Mouse (Mus musculus): ENCODE data around the gene Prdx6b.

Gene Prdx6b

DNA sequence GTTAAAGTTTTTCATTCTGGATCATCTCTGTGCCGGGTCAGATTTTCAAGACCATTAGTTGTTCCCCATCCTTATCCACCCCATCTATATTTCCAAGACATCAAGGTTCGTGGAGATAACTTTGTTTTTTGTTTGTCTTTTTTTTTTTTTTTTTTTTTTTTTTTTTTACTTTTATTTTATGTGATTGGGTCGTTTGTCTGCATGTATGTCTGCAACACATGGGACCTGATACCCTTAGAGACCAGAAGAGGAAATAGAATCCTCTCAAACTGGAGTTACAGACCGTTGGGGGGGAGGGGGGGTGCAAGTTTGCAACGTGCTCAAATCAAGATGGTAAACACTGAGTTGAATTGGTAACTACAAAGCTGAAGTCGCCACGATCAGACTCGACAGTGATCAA lies at the start of gene Prdx6b:
Gene Prdx6b, plus strand, starts transcription at position 301 of the 400 bp plus-strand sequence.
- DNase-seq (ENCODE audit: low read depth, low spot score) = no peak

DNA sequence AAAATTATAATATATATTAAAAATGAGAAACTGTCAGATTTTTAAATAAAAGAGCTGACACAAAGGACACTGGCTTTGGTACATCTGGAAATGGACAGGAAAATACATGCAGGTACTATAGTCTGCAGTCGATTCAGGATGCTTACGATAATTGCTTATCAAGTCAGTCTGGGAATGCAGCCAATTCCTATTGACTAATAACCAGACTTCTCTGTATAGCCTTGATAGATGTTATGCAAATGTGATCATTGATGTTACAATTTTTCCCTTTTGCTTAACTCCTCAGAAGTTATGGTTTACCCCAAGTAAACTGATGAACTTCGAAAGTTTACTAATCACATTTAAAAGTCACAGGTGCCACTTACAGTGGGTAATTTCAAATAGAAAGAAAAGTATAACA lies 44.8 kb upstream of the Prdx6b start:
- no peak for DNase-seq (ENCODE audit: low read depth, low spot score)

DNA sequence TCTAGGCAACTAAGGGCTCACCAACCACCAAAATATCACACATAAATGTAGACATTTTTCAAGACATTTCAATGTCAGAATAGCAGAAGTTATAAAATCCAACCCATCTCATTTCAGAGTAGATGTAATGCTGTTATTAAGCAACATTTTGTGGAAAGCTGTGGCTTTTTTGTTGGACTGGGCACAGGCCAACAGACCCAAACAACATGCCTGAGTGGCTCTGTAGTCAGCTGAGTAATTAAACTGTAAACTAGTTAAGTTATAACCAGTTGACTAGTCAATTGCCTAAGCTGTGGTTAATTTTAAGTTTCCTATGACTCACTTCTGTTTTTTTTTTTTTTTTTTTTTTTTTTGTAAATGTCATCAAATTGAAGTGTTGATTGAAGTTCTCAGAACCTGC lies 44.4 kb upstream of the Prdx6b start:
- DNase-seq (ENCODE audit: low read depth, low spot score) = peak; percentile 5

DNA sequence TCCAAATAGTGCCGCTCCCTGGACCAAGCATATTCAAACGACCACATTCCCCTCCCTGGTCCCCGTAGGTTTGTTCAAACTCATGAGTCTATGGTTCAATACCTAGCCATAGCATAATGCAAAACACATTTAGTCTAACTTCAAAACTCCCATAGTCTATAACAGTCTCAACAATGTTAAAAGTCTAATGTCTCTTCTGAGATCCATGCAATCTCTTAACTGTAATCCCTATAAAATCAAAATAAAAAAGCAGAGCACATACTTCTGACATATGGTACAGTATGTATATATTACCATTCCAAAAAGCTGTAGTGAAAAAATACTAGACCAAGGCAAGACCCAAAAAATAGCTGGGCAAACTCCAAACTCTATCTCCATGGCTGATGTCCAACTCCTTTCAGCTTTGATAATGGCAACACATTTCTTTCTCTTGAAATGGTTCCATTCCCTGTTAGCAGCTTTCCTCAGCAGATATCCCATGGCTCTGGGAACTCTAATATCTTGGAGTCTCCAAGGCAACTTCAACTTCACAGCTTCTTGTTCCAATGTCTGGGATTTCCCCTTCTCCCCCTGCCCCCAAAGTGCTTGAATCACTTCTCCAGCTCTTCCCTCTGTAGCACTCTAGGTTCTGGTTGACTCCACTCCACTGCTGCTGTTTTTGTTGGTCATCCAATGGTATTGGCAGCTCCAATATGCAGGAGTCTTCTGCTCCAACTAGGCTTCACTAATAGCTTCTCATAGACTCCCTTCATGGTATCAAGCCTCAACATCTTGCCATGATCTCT lies 32.2 kb upstream of the Prdx6b start:
- DNase-seq (ENCODE audit: low read depth, low spot score) = no peak

- peak; percentile 89 for DNase-seq (ENCODE audit: low read depth, low spot score)
These were observed 25.4 kb upstream of the Prdx6b start for GRCm38 (mm10) chr2:80266894-80267293.

- DNase-seq (ENCODE audit: low read depth, low spot score) = peak; percentile 68
These were observed 24.2 kb upstream of the Prdx6b start for GRCm38 (mm10) chr2:80268053-80268452.

DNA sequence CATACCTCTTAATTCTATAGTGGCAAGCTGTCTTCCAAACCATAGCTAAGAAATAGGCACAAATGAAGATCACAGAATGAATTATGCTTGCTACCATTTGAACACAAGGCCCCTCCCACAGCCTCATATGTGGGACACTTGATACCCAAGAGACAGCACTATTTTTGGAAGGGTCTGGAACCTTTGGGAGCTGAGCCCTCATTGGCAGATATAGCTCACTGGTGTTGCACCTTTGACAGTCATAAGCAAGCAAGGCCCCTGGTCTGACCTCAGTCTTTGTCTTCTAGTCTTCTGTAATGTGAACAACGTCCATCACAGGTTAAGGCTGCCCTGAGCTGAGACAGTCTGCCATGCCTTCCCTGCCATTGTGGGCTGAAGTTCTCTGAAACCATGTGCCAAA lies 20.8 kb upstream of the Prdx6b start:
- no peak for DNase-seq (ENCODE audit: low read depth, low spot score)

DNA sequence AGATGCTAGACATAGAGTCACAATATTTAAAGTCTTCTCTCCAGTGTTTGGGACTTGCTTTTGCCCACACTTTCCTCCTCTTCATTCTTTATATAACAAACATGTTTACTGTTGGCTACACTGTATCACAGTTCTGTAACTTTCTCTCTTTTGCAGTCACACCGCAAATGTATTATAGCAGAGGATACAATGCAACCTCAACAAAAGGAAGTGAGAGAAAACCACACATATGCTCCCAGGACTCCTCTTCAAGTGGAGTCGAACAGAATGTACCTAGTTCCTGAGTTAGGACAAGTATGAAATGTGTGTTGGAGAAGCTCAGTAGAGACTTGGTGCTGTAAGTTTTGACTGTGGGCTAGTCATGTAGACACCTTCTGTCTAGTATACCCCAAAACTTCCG lies 19.2 kb upstream of the Prdx6b start:
- DNase-seq (ENCODE audit: low read depth, low spot score) = no peak

GRCm38 (mm10) chr2:80273763-80274162 lies 18.5 kb upstream of the Prdx6b start:
- DNase-seq (ENCODE audit: low read depth, low spot score) = peak; percentile 12

- peak; percentile 35 for DNase-seq (ENCODE audit: low read depth, low spot score)
These were observed 17.1 kb upstream of the Prdx6b start for GRCm38 (mm10) chr2:80275136-80275535.

GRCm38 (mm10) chr2:80282214-80282613 lies 10.1 kb upstream of the Prdx6b start:
- peak; percentile 16 for DNase-seq (ENCODE audit: low read depth, low spot score)

DNA sequence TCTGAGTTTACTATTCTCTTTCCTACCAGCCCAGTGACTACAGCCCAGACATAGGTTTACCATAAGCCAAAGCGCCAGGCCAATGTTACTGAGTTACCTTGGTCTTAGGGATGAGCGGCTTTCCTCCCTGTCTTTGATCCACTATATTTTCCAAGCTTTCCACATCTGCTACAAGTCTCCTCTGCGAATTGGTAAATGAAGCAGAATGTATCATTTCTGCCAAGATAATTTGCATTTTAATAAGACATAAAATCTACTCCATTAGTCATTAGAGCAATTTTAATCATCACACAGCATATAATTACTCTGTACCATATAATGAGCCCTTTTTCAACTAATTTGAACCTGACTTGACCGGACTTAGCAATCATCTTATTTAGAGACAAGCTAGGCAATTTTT lies 5.9 kb upstream of the Prdx6b start:
- DNase-seq (ENCODE audit: low read depth, low spot score) = no peak

DNA sequence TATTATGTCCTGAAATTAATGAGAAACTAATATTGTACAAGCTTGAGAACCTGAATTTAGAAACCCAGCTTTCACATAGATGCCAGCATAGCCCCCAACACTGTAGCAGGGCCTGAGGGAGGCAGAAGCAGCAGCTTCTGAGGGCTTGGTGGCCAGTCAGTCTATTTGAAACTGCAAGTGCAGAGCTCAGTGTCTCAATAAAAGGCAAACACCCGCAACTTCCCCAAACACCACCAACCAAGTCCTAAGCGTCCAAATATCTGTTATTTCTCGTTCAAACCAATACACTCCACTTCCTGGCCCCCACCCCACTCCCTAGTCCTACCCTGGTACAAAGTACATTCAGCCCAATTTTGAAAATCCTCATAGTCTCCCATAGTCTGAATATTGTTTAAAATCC lies 6.1 kb downstream of the Prdx6b start:
- DNase-seq (ENCODE audit: low read depth, low spot score) = peak; percentile 79

GRCm38 (mm10) chr2:80300806-80301205 lies 8.5 kb downstream of the Prdx6b start:
- DNase-seq (ENCODE audit: low read depth, low spot score) = no peak

- DNase-seq (ENCODE audit: low read depth, low spot score) = no peak
These were observed 11.7 kb downstream of the Prdx6b start for GRCm38 (mm10) chr2:80303957-80304356.

DNA sequence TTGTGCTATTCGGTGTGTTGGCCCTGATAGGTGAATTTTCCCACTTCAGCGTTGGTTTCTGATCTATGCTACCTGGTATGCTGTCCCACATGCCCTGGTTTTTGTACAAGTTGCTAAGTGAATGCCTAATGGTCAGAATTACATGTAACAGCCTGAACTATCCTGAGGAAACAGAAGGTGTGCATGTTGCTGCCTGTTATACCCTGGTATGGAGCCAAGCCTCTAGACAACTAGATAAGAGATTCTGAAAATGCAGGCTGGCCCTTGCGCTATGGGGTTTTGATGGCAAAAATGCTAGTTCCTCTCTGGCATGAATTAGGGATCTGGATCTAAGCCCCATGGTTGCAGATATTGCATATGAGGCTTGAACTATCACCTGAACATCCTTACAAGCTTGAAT lies 15.4 kb downstream of the Prdx6b start:
- DNase-seq (ENCODE audit: low read depth, low spot score) = no peak

DNA sequence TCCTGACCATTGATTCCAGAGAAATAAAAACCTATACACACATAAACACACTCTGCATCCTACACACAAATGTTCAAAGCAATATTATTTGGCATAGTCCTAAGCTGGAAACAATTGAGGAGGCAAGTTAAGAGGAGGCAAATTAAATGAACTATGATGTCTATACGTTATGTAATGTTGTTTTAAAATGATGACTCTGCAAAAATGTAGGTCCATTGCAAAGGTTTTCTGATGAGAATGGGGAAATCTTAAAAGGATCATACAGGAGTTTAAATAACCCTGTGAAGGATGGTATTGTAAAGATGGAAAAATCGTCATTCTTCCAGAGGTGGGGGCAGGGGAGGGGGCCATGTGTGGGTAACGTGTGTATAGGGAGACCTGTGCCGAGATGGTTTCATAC lies 17.5 kb downstream of the Prdx6b start:
- DNase-seq (ENCODE audit: low read depth, low spot score) = no peak

DNA sequence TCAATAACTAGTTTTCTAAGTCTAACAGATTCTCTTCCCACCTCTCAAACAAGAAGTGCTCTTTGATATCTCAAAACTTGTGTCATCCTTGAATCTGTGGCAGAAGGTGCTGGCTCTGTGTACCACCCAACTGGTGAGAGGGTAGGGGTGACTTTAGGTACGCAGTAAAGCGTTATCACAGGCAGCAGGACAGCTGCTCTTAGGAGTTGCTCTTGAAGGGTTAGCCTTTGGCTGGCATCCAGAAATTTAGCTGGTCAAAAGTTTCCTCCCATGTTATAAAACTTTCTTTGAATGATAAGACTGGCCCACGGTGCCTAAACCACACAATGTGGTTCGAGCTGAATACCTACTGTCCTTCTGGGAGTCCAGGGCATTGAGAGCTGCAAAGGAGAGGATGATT lies 18.5 kb downstream of the Prdx6b start:
- DNase-seq (ENCODE audit: low read depth, low spot score) = no peak

DNA sequence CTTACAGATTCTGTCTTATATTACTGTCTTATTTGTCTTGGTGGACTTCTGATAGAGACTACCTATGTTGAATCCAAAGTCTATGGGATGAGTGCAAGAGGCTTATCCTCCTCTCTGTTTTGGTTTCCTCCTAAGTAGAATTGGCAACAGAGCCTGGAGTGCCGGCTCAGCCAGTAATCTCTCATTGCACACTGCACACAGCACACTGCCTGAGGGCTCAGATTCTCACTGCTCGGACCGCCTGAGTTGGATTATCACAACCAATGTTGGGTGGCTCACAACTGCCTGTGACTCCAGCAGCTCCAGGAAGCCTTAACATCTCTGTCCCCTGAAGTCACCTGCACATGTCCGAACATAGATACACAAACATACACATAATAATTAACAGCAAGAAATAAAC lies 19.1 kb downstream of the Prdx6b start:
- no peak for DNase-seq (ENCODE audit: low read depth, low spot score)

- peak; percentile 59 for DNase-seq (ENCODE audit: low read depth, low spot score)
These were observed 21.9 kb downstream of the Prdx6b start for GRCm38 (mm10) chr2:80314201-80314600.

DNA sequence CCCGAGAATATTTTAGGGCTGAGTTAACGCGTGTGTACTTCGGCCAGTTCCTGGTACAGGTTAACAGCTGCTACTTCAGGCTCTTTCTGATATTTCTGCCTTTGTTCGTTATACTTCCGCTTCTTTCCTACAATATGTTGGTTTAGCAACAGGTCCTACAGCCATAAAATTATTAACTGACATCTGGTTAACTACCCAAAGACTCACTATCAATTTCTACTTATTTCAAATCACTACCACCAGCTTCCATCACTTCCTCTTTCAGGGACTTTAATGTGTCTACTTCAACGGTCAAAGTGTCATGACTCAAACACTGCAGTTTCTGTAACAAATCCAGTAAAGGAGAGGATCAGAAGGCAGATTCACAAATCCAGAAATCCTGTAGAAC lies 22.6 kb downstream of the Prdx6b start:
- DNase-seq (ENCODE audit: low read depth, low spot score) = peak; percentile 89

DNA sequence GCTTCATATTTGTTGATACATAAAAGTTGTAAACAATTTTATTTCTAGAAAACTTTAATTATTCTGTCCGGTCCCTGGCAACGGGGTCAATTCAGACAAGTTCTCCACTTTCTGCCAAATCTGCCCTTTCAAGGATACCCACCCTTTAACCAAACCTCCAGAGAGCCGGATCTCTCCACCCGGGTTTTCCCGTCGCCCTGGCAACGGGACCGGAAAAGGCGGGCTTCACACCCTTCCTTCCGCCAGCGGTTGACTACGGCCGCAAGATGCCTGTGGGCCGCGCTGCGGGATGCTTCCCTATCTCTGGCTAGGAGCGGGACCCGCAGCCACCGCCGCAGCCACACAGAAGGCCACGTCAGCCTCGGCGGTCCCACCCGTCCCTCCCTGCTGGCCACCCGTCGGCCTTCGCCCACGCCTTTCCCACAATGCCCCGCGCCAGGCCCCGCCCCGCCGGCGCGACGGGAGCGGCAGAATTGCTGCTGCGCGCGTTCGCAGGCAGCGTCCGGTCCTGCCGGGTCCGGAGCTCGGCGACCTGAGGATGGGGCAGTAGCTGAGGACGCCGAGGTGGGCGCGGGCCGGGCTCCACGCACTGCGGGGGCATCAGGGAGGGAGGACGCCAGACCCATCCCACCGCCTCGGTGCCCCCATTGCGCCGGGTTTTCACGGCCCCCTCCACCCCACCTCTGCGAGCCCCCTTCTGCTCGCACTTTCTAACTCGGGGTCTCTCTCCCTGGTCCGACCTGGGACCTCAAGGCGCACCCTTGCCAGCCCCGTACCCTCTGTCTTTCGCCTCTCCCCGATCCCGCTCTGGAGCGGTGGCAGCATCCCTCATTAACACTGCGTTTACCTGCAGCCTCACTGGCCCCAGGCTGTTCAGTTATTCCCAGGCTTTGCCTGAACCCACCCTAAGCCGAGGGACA lies 23.2 kb downstream of the Prdx6b start, which contains the start of gene Dnajc10:
Gene Dnajc10, plus strand, starts transcription at position 225 of the 920 bp plus-strand sequence.
- peak; percentile 96 for DNase-seq (ENCODE audit: low read depth, low spot score)

DNA sequence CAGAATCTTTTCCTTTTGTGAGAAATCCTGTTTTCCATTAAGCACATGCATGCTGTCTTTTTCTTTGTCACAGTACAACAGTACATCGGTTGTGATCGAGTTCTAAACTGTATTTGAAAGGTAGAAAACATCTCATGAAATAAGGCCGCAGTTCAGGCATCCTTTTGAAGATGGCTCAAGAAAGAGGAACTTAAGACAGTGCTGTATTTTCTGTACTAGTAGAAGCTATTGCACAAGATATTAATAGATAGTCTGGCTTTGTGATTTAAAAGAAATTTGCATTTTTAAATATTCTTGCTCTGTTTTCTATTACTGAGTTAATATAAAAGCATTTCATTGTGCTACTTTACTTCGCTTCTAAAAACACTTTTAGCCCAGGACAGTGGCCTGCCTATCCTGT lies 30.6 kb downstream of the Prdx6b start:
- DNase-seq (ENCODE audit: low read depth, low spot score) = peak; percentile 78
